Mouse (Mus musculus): ENCODE results near the gene Gnai2.
A peak's percentile ranks its signal among the peaks of the same experiment; 100 is the strongest.

Gnai2 gene

DNA sequence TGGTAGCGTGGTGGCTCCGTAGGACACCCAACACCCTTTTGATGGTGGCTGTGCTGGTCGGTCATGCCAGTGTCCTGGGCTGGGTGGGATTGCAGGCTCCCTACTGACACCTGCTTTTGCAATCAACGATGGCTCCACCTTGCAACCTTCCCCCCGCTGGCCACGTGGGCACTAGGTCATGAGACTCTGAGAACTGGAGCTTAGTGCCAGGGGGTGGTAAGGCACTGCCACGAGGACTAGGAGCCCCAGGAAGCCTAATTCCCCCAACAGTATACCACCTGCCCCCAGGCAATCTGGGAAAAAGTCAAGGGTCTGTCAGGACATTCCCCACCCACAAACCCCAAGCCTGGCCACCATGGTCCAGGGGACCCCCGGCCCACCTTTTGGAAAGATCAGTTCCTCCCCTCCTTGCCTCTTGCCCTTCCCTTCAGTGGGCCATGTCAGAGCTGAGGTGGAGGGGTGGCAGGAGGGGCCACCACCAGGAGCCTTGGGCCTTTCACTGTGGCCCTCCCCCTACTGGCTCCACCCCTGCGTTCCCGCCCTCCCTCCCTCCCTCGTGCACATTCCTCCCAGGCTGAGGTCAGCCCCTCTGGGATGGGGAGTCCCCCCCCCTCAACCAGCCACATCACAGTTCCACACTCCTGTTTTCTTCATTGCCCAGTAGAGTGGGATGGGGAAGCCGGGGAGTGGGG, 26.3 kb downstream of the Gnai2 start, which contains the start of gene Sema3b:
TSS of gene Sema3b (minus strand) at position 489 of the 692 bp plus-strand sequence.
- peak; percentile 96 for DNase-seq

DNA sequence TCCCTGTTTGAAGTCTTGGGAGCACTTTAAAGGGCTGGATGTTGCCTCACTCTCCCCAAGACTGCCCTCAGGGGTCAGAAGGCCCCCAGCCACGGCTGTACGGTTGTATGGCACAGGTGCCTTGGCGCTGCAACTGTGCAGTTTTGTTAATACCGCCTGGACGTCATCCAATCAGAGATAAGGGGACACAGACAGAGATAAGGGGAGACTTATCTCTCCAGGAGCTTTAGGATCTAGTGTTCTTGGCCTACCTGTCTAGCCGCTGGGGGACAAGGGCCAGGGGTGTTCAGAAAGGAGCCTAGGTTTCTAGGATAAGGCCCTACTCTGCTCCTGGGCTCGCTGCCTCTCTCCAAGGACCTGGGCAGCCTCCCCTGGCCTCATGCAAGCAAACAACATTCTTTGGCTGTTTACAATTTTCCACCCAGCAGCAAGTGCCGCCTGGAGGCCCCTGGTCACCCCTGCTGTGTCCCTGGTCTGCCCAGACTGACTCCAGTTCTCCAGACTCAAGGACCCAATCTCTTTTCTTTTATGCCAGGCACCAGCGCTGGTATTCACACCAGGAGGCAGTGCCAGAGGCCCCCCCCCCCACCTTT, 27.4 kb downstream of the Gnai2 start:
- no peak for DNase-seq

DNA sequence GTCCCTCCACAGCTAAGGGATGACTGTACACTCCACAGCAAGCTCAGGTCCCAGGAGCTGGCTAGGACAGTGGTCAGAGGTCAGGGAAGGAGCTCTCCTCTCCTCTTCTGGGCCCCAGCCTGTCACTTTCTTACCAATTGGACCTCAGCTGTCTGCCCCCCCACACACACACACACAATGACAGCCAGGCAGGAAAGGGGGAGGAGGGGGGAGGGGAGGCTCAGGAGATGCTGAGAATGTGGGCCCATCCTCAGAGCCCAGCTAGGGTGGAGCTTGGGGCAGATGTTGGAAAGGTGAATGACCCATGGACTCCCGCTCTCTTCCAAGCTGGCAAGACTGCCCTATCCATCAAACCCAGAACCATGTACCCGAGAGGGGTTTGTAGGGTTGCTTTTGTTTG, 28.1 kb downstream of the Gnai2 start:
- DNase-seq = no peak

DNA sequence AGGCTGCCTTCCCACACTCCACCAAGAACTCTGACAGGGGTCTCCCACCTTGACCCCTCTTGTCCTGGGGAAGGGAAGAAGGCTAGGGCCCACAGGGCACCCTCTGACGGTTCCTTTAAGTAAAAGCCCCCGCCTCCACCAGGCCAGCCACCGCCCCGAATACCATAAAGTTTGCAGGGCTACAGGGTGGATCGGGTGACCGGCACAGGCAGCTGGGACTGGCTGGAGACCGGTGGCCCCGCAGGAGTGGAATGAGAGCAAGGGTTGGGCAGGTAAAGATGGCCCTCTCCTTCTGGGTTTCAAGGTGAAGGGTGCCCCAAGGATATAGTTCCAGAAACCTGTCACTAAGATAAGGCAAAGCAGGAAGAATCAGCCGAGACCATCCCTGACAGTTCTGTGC, 28.6 kb downstream of the Gnai2 start:
- peak; percentile 96 for DNase-seq

- DNase-seq = peak; percentile 95
These were observed 30.0 kb downstream of the Gnai2 start for GRCm38 (mm10) chr9:107605041-107605661.

DNA sequence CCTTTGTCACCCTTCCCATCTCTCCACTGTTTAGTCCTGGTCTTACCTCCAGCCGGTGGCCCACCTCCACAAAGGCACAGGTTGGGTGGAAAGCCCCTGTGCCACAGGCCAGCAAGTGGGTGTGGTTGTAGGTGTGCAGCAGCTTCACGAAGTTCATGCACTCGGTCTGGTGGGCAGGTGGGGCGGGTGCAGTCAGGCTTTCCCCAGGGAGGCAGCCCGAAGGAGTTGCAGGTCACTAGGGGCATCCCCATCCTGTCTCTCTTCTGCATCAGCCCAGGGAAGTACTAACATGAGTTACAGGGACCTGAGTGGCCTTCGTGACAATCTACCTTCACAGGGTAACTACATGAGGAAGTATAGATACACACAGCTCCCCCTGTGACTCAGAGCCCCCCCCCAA, 31.9 kb downstream of the Gnai2 start:
- peak; percentile 94 for DNase-seq

DNA sequence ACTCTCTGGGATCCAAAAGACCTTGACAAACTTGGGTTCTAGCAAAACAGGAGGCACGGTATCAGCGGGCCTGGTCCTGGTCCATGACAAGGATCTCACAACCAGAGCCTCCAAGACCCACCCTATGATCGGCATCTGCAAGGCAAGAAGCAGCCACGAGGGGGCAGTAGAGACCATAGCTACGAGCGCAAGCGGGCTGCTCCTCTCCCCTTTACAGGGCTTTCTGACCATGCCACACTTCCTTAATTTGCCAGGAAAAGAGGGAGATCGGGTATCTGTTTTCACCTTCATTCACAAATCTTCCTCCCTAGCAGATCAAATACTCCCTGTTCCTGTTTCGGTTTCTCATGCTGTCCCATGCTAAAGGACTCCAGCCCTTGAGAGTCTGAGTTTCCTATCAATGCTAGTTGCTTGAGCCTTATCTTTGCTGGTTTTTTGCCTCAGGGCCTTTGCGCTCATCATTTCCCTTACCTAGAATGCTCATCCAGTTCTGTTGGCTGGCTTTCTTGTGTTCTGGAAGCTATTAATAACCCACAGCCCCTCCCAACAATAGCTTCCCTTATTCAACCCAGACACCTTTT, 33.0 kb downstream of the Gnai2 start:
- peak; percentile 98 for DNase-seq

- DNase-seq = peak; percentile 93
These were observed 33.9 kb downstream of the Gnai2 start for GRCm38 (mm10) chr9:107601275-107601674.

GRCm38 (mm10) chr9:107600745-107601144, 34.4 kb downstream of the Gnai2 start:
- DNase-seq = no peak

- no peak for DNase-seq
These were observed 35.3 kb downstream of the Gnai2 start for GRCm38 (mm10) chr9:107599842-107600241.

- no peak for DNase-seq
These were observed 35.7 kb downstream of the Gnai2 start for GRCm38 (mm10) chr9:107599433-107599832.

DNA sequence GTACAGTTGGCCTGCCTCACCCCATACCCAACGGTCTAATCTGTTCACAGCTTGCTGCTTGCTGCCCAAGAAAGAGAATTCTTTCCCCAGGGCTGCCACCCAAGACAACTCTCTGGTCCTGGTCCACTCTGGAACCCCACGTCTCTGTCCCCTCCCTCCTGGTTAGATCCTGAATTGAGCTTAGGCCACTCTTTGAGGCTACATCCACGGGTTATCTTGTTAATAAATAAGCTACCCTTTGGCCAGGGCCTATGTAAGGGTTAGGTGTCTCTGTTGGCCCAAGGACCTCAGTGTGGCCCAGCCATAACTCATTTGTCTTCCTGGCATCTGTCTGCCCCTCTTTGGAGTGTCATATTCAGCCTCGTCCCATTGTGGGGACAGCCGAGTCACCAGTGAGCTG, 36.8 kb downstream of the Gnai2 start:
- DNase-seq = no peak

- DNase-seq = peak; percentile 98
These were observed 38.3 kb downstream of the Gnai2 start for GRCm38 (mm10) chr9:107596619-107597569.

GRCm38 (mm10) chr9:107594281-107595062, 40.7 kb downstream of the Gnai2 start:
- DNase-seq = no peak

DNA sequence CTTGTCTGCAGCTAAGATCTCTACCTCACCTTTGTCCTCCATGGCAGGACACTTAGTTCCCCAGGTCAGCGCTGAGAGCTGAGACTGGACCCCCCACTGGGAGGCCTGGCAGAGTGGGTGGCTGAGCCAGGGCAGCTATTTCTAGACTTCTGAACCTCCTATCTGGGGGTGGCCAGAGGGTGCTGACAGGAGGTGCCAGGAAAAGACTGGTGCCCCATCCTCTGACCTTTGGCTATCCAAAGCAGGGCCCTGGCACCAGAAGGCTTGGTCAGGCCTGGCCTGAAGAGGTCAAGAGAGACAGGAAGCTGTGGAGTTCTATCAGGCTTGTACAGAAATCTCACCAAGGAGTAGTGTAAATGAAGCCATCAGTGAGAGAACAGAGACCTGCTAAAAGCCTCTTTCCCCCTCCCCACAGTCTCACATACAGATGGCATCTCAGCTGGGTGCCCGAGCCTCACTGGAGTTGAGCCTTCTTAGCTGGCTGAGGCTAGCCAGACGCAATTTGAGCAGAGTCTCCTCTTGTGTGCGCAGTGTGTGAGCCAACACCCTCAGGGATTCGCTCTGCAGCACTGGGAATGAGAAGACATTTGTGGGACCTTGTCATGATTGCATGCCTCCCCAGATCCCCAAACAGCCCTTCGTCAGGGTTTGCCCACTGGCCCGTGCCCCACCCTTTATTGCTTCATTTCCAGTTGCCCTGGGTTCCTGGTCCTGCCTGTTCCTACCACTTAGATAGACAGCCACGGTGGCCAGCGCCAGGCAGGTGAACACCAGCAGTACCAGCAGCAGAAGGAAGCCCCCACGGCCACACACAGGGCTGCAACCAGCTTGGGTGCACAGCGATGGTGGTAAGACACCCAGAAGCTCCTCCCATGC, 41.8 kb downstream of the Gnai2 start:
- peak; percentile 98 for DNase-seq

DNA sequence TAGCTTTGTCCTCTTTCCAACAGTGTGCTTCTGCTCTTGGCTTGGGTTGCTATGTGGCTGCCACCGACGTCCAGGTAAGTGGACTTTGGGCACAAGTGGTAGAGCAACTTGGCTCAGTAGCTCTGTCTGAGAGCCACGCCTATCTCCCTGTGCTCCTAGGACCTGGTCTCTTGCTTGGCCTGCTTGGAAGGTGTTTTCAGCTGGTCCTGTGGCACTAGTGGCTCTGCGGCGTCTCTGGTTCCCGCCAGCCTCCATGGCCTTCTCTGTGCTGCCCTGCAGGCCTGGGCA, 44.5 kb downstream of the Gnai2 start:
- no peak for DNase-seq

DNA sequence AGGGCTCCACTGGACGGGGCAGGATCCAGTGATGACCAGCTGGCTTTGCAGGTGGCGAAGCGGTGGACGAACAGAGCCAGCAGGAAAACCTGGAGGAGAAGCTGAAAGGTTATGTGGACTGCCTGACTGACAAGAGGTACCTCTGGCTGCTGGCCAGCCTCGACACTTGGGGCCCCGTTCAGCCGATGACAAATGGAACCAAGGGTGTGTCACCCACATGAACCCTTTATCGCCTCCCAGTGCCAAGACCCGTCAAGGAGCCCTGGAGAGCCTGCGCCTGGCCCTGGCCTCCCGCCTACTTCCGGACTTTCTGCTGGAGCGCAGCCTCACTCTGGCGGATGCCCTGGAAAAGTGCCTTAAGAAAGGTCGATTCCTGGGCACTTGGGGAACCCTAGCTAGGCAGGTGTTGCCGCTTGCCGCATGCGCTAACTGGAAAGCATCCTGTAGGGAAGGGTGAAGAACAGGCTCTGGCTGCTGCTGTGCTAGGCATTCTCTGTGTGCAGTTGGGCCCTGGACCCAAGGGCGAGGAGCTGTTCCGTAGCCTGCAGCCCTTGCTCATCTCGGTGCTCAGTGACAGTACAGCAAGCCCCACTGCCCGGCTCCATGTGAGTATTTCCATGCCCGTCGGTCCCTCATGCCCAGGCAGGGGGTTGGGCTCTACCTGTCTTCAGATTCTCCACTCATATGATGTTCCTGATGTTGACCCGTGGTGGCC, 45.0 kb downstream of the Gnai2 start:
- peak; percentile 97 for DNase-seq

DNA sequence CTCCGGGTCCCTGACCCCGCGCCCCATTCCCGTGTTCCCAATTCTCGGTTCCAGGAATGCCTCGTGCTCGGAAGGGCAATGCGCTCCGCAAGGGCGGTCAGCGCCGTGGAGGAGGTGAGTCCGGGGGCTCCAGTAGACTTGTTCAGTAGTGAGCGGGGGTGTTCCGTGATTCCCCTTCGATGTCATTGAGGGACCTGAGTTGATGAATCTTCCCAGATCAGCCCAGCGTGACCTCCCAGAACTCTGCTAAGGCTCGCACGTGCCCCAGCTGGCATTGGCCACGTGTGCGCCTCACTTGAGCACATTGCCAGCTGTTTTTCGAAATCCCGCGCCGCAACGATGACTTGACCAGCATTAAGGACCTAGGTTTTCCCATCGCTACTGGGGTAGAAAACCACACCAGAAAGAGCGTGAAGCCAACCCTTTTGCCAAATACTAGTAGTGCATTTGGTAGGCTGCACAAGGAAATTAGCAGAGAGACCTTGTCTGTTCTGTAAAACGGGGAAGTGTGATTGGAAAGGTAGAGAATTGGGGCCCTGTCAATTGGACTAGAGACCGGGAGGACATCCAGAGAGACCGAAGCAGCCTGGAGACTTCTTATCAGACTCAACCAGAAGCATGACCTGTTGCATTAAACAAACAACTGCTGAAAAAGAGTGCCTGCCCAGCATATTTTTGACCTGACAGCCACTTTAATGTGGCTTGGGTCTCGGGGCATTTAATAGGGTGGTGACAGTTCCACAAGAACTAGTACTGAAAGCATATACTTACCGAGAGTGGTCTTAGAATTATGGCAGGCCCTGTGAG, 47.1 kb downstream of the Gnai2 start:
- DNase-seq = no peak
